Mouse (Mus musculus) heart, embryonic 12.5 days (tissue): ENCODE data around the gene Lyplal1. TPM values are rescaled to one million over a fixed set of nuclear protein-coding genes. Genes with fewer than 3 reads are reported as not detected.

Experiments used
- ATAC-seq: fragments of 200-750 bp; cut with Nextera tagmentation; 2 replicates; pipeline ENCODE4 v1.8.0; 2017; ENCODE audit warnings: moderate TSS enrichment, moderate library complexity; ENCODE audit not compliant: insufficient number of reproducible peaks, low FRiP score
- H3K27ac ChIP-seq: fragments of 300-500 bp; sonication (generic); 2 replicates; pipeline ENCODE4 v1.5.1; 2016; ENCODE audit warnings: mild to moderate bottlenecking, moderate library complexity; ENCODE audit not compliant: poor library complexity, severe bottlenecking
- H3K27me3 ChIP-seq: fragments of 300-500 bp; sonication (generic); replicated peaks from 2 replicates; pipeline ENCODE4 v1.6.1; 2016; ENCODE audit warnings: mild to moderate bottlenecking, moderate library complexity
- H3K36me3 ChIP-seq: fragments of 300-500 bp; sonication (generic); 2 replicates; pipeline ENCODE4 v1.6.1; 2016; ENCODE audit warnings: mild to moderate bottlenecking, moderate library complexity
- H3K4me1 ChIP-seq: fragments of 300-500 bp; sonication (generic); replicated peaks from 2 replicates; pipeline ENCODE4 v1.6.1; 2016; ENCODE audit warnings: mild to moderate bottlenecking
- H3K4me2 ChIP-seq: fragments of 300-500 bp; sonication (generic); 2 replicates; pipeline ENCODE4 v1.6.1; 2016; ENCODE audit warnings: mild to moderate bottlenecking, moderate library complexity
- H3K4me3 ChIP-seq: fragments of 300-500 bp; sonication (generic); 2 replicates; pipeline ENCODE4 v1.5.1; 2016; ENCODE audit warnings: mild to moderate bottlenecking
- H3K9ac ChIP-seq: fragments of 300-500 bp; sonication (generic); 2 replicates; pipeline ENCODE4 v1.6.1; 2016; ENCODE audit warnings: mild to moderate bottlenecking, moderate library complexity
- H3K9me3 ChIP-seq: fragments of 300-500 bp; sonication (generic); replicated peaks from 2 replicates; pipeline ENCODE4 v1.6.1; 2016; ENCODE audit warnings: mild to moderate bottlenecking, moderate library complexity
- WGBS: fragments of 180-500 bp; shearing (Covaris S2); methylation state at CpG from one replicate; pipeline ENCODE4 v1.1.7; 2016; 5-methylcytosine and 5-hydroxymethylcytosine counted together
- polyA plus RNA-seq: library from polyadenylated mRNA; unstranded; fragments of >200 nt; fragmentation: Nextera tagmentation; extraction: Ambion mirVana; gene quantifications from 2 replicates; pipeline ENCODE4 v1.2.1, GENCODE M21; 2016

The Lyplal1 gene
- 11.4 and 13.5 TPM in 2 replicates for polyA plus RNA-seq

GRCm38 (mm10) chr1:186116701-186117488 is at the start of gene Lyplal1:
Gene Lyplal1, minus strand, starts transcription at chr1:186117310.
- no peaks in the 10 kb centered on the region for H3K36me3 ChIP-seq
- H3K27me3 ChIP-seq = no peaks in the 10 kb centered on the region
- peak within 1 kb of the TSS; percentile 77 for H3K4me2 ChIP-seq
- H3K27ac ChIP-seq = peak within 1 kb of the TSS; percentile 61; the same call in 1 of the 2 replicates
- ATAC-seq = peak; percentile 91
- H3K4me1 ChIP-seq = 0 out of 2 replicates have a peak, but pooled peaks cover 3% of the 10 kb centered on the region
- H3K9me3 ChIP-seq = no peaks in the 10 kb centered on the region
- WGBS = 4% methylated on average over 44 of the region's 44 CpGs
- H3K9ac ChIP-seq = peak within 1 kb of the TSS; percentile 79
- peak within 1 kb of the TSS; percentile 69 for H3K4me3 ChIP-seq

GRCm38 (mm10) chr1:186163616-186164015 is 46.5 kb upstream of the Lyplal1 start:
- ATAC-seq = no peak
- H3K9ac ChIP-seq = no peak overlapping the region

DNA sequence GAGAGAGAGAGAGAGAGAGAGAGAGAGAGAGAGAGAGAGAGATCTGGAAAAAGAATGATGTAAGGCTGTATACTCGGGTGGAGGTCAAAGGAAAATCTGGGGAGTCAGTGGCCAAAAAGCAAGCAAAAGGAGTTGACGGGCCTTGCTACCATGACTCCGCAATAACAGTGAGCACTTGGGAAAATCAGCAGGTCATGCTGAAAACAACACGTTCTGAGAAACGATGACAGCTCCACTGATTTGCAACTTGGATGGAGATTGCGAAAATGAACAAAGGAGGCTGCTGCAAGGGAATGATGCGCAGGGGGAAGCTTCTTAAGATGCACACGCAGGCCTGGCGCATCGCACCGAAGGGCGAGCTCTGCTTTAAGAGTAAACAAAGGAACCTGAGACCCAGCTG is 46.1 kb upstream of the Lyplal1 start:
- Histone ChIP-seq H3K4me3 (no peak overlapping the region), H3K4me2 (no peak overlapping the region), H3K27ac (no peak overlapping the region), H3K9ac (no peak overlapping the region), H3K9me3 (no peaks in the 10 kb centered on the region), H3K4me1 (no peaks in the 10 kb centered on the region; the same call in 1 of the 2 replicates), H3K36me3 (no peaks in the 10 kb centered on the region), H3K27me3 (no peaks in the 10 kb centered on the region)
- WGBS = 65% methylated on average over 12 of the region's 12 CpGs
- ATAC-seq = no peak

More at GRCm38 (mm10) chr1:186163616-186164015, 46.5 kb upstream of the Lyplal1 start:
- no peaks in the 10 kb centered on the region for H3K36me3 ChIP-seq
- no peak overlapping the region for H3K27ac ChIP-seq
- H3K4me1 ChIP-seq = no peaks in the 10 kb centered on the region; the same call in 1 of the 2 replicates
- no peak overlapping the region for H3K4me3 ChIP-seq
- no peaks in the 10 kb centered on the region for H3K27me3 ChIP-seq
- H3K9me3 ChIP-seq = no peaks in the 10 kb centered on the region
- 56% methylated on average over 2 of the region's 2 CpGs for WGBS
- no peak overlapping the region for H3K4me2 ChIP-seq

GRCm38 (mm10) chr1:186150376-186150775 is 33.3 kb upstream of the Lyplal1 start:
- 85% methylated on average over 5 of the region's 5 CpGs for WGBS
- no peak for ATAC-seq
- H3K9me3 ChIP-seq = no peaks in the 10 kb centered on the region

DNA sequence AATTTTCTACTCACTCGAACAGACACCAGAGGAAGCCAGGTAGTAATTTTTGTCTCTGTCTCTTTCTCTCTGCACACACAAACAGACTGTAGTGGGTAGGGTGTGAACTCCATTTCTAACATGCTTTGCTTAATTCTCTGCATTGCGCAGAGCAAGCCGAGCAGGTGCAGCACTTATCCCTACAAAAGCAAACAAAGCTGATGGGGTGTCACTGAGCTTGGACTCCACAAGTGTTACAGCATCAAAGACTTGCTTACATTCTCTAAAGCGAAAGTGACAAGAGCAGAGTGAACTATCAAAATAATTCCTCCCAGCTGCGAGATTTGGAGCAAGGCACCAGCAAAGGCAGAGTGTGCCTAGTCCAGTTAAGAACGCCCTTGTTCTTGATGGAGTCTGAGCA is 28.3 kb upstream of the Lyplal1 start:
- WGBS = 50% methylated on average over 6 of the region's 6 CpGs
- Histone ChIP-seq H3K4me1 (0 out of 2 replicates have a peak, but pooled peaks cover 2% of the 10 kb centered on the region), H3K27me3 (no peaks in the 10 kb centered on the region), H3K4me3 (no peak overlapping the region), H3K36me3 (no peaks in the 10 kb centered on the region), H3K9me3 (no peaks in the 10 kb centered on the region), H3K4me2 (no peak overlapping the region), H3K9ac (no peak overlapping the region), H3K27ac (no peak overlapping the region)
- no peak for ATAC-seq

More at GRCm38 (mm10) chr1:186150376-186150775, 33.3 kb upstream of the Lyplal1 start:
- Histone ChIP-seq H3K9ac (no peak overlapping the region), H3K4me3 (no peak overlapping the region), H3K27me3 (no peaks in the 10 kb centered on the region), H3K36me3 (no peaks in the 10 kb centered on the region), H3K4me1 (no peaks in the 10 kb centered on the region), H3K4me2 (no peak overlapping the region), H3K27ac (no peak overlapping the region)

- H3K4me1 ChIP-seq = 0 out of 2 replicates have a peak, but pooled peaks cover 2% of the 10 kb centered on the region
- ATAC-seq = no peak
- no peaks in the 10 kb centered on the region for H3K27me3 ChIP-seq
- H3K9ac ChIP-seq = no peak overlapping the region
- no peak overlapping the region for H3K4me3 ChIP-seq
- 65% methylated on average over 2 of the region's 2 CpGs for WGBS
- no peaks in the 10 kb centered on the region for H3K36me3 ChIP-seq
- no peak overlapping the region for H3K4me2 ChIP-seq
- no peak overlapping the region for H3K27ac ChIP-seq
- no peaks in the 10 kb centered on the region for H3K9me3 ChIP-seq
These were observed 23.1 kb upstream of the Lyplal1 start for GRCm38 (mm10) chr1:186140191-186140590.

GRCm38 (mm10) chr1:186137873-186138272 is 20.8 kb upstream of the Lyplal1 start:
- Histone ChIP-seq H3K4me2 (no peak overlapping the region), H3K27ac (no peak overlapping the region), H3K4me3 (no peak overlapping the region), H3K9ac (no peak overlapping the region), H3K27me3 (no peaks in the 10 kb centered on the region), H3K9me3 (no peaks in the 10 kb centered on the region), H3K36me3 (no peaks in the 10 kb centered on the region), H3K4me1 (no peaks in the 10 kb centered on the region)
- ATAC-seq = no peak
- WGBS = 64% methylated on average over 12 of the region's 12 CpGs

GRCm38 (mm10) chr1:186136636-186137380 is 19.7 kb upstream of the Lyplal1 start:
- H3K4me2 ChIP-seq = no peak overlapping the region
- no peaks in the 10 kb centered on the region for H3K27me3 ChIP-seq
- no peak overlapping the region for H3K9ac ChIP-seq
- no peaks in the 10 kb centered on the region for H3K4me1 ChIP-seq
- ATAC-seq = no peak
- no peak overlapping the region for H3K4me3 ChIP-seq
- 74% methylated on average over 6 of the region's 6 CpGs for WGBS
- no peaks in the 10 kb centered on the region for H3K9me3 ChIP-seq
- no peaks in the 10 kb centered on the region for H3K36me3 ChIP-seq
- no peak overlapping the region for H3K27ac ChIP-seq

GRCm38 (mm10) chr1:186131465-186131864 is 14.4 kb upstream of the Lyplal1 start:
- Histone ChIP-seq H3K4me1 (no peaks in the 10 kb centered on the region), H3K4me2 (no peak overlapping the region), H3K4me3 (no peak overlapping the region), H3K36me3 (no peaks in the 10 kb centered on the region), H3K9ac (no peak overlapping the region), H3K27ac (no peak overlapping the region), H3K27me3 (no peaks in the 10 kb centered on the region), H3K9me3 (no peaks in the 10 kb centered on the region)
- ATAC-seq = no peak
- 72% methylated on average over 3 of the region's 3 CpGs for WGBS

DNA sequence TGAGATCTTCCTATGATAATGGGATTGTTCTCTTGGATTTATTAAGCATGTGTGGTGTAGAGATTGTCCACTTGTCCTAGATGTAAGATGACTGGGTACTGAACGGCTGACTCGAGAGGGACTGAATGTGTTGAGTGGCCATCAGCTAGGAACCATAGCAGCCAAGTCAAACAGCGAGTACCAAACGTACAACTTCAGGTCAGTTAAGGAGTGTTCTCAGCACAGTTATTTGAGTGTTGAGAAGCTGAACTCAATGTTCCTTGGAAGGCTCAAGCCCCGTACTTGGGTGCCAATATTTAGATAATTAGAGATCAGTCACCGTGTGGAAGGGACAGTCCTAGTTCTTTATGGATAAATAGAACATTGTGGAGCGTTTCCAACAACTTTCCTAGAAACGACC is 11.8 kb upstream of the Lyplal1 start:
- Histone ChIP-seq H3K27ac (no peak overlapping the region), H3K4me3 (no peak overlapping the region), H3K36me3 (no peaks in the 10 kb centered on the region), H3K9me3 (no peaks in the 10 kb centered on the region), H3K9ac (no peak overlapping the region), H3K4me2 (no peak overlapping the region), H3K4me1 (no peaks in the 10 kb centered on the region), H3K27me3 (no peaks in the 10 kb centered on the region)
- 82% methylated on average over 8 of the region's 8 CpGs for WGBS
- ATAC-seq = no peak

GRCm38 (mm10) chr1:186126313-186126862 is 9.3 kb upstream of the Lyplal1 start:
- no peak overlapping the region for H3K4me3 ChIP-seq

More at GRCm38 (mm10) chr1:186126313-186126862, 9.3 kb upstream of the Lyplal1 start:
- no peaks in the 10 kb centered on the region for H3K27me3 ChIP-seq
- H3K4me1 ChIP-seq = no peaks in the 10 kb centered on the region
- WGBS = 81% methylated on average over 6 of the region's 6 CpGs
- H3K4me2 ChIP-seq = no peak overlapping the region
- H3K36me3 ChIP-seq = no peaks in the 10 kb centered on the region
- no peaks in the 10 kb centered on the region for H3K9me3 ChIP-seq
- no peak overlapping the region for H3K27ac ChIP-seq
- ATAC-seq = no peak
- no peak overlapping the region for H3K9ac ChIP-seq
